Mouse (Mus musculus) kidney, embryonic 15.5 days (tissue): ENCODE measurements at regions not wholly inside any gene's neighbourhood (a gene's known extent, or its start where the extent isn't known, plus 50 kb on each side); places are given as distances from the start of the nearest gene placed in this dataset.

Experiments
- ATAC-seq: fragments of 200-750 bp; cut with Nextera tagmentation; replicated peaks from 2 replicates; pipeline ENCODE4 v1.8.0; 2017; ENCODE audit warnings: moderate TSS enrichment; ENCODE audit not compliant: low FRiP score
- H3K27ac ChIP-seq: fragments of 300-500 bp; sonication (generic); 2 replicates; pipeline ENCODE4 v1.5.1; 2015; ENCODE audit warnings: mild to moderate bottlenecking, inconsistent platforms
- H3K27me3 ChIP-seq: fragments of 300-500 bp; sonication (generic); 2 replicates; pipeline ENCODE4 v1.6.1; 2015; ENCODE audit warnings: inconsistent platforms
- H3K36me3 ChIP-seq: fragments of 300-500 bp; sonication (generic); 2 replicates; pipeline ENCODE4 v1.6.1; 2015; ENCODE audit warnings: inconsistent platforms
- H3K4me1 ChIP-seq: fragments of 300-500 bp; sonication (generic); 2 replicates; pipeline ENCODE4 v1.6.1; 2015; ENCODE audit warnings: inconsistent platforms
- H3K4me2 ChIP-seq: fragments of 300-500 bp; sonication (generic); 2 replicates; pipeline ENCODE4 v1.6.1; 2015; ENCODE audit warnings: moderate library complexity, mild to moderate bottlenecking, inconsistent platforms
- H3K4me3 ChIP-seq: fragments of 300-500 bp; sonication (generic); replicated peaks from 2 replicates; pipeline ENCODE4 v1.5.1; 2015; ENCODE audit warnings: mild to moderate bottlenecking, inconsistent platforms
- H3K9ac ChIP-seq: fragments of 300-500 bp; sonication (generic); 2 replicates; pipeline ENCODE4 v1.6.1; 2015; ENCODE audit warnings: mild to moderate bottlenecking, inconsistent platforms
- H3K9me3 ChIP-seq: fragments of 300-500 bp; sonication (generic); replicated peaks from 2 replicates; pipeline ENCODE4 v1.6.1; 2016; ENCODE audit warnings: inconsistent platforms
- WGBS: fragments of 180-500 bp; shearing (Covaris S2); methylation state at CpG from one replicate; pipeline ENCODE4 v1.1.7; 2015; ENCODE audit warnings: mixed read lengths; 5-methylcytosine and 5-hydroxymethylcytosine counted together

DNA sequence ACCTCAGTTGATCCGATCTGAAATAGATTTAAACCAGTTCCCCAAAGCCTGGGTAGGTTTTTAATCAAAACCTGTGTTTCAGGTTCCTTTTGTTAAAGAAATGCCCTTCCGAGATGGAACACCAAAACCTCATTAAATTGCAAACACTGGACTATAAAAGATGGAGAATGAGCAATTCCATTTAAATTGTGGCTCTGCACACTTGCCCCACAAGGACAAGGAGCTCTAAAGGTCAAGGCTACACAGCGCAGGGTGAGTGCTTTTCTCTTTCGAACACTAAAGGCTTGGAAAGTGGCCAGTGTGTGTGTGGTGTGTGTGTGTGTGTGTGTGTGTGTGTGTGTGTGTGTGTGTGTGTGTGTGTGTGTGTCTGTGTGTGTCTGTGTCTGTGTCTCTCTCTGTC lies 246.1 kb downstream of the Tmem38b start:
- no peak overlapping the region for H3K4me2 ChIP-seq
- no peaks in the 10 kb centered on the region for H3K36me3 ChIP-seq
- H3K4me1 ChIP-seq: no peaks in the 10 kb centered on the region
- H3K4me3 ChIP-seq: no peak overlapping the region
- no peak for ATAC-seq
- H3K27me3 ChIP-seq: no peaks in the 10 kb centered on the region
- peaks cover 9% of the 10 kb centered on the region for H3K9me3 ChIP-seq
- H3K27ac ChIP-seq: no peak overlapping the region
- H3K9ac ChIP-seq: no peak overlapping the region
- 77% methylated on average over 4 of the region's 4 CpGs for WGBS

- Histone ChIP-seq H3K36me3 (no peaks in the 10 kb centered on the region), H3K4me2 (no peak overlapping the region), H3K9ac (no peak overlapping the region), H3K9me3 (peaks cover 9% of the 10 kb centered on the region), H3K4me1 (no peaks in the 10 kb centered on the region), H3K27ac (no peak overlapping the region), H3K27me3 (no peaks in the 10 kb centered on the region), H3K4me3 (no peak overlapping the region)
- 69% methylated on average over 3 of the region's 3 CpGs for WGBS
- no peak for ATAC-seq
Observed at GRCm38 (mm10) chr4:54072482-54072881, 246.6 kb downstream of the Tmem38b start.

GRCm38 (mm10) chr4:54072932-54073331 lies 247.1 kb downstream of the Tmem38b start:
- WGBS: 24% methylated on average over 10 of the region's 10 CpGs
- no peak for ATAC-seq
- Histone ChIP-seq H3K9ac (no peak overlapping the region), H3K27ac (no peak overlapping the region), H3K36me3 (no peaks in the 10 kb centered on the region), H3K27me3 (no peaks in the 10 kb centered on the region), H3K4me3 (no peak overlapping the region), H3K4me2 (no peak overlapping the region), H3K9me3 (peaks cover 9% of the 10 kb centered on the region), H3K4me1 (no peaks in the 10 kb centered on the region)

GRCm38 (mm10) chr4:54073483-54073882 lies 247.6 kb downstream of the Tmem38b start:
- ATAC-seq: no peak
- 68% methylated on average over 7 of the region's 7 CpGs for WGBS

DNA sequence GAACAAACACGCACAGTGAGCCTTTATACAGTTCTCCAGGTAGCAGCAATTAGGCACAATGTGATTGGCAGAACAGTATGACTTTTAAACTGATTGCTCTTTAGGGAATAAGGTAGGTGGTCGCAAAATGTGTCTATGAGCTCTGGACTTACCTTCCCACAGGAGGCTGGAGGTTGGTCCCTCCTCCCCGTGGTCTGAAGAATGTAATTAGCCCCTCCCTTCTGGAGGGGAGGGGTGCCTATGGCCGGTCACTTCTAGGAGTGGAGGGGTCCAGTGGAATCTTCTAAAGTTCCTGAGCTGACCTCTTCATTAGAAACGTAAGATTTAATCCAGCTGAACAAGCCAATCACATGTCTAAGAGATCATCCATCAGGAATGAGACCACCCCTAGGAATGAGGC lies 248.4 kb downstream of the Tmem38b start:
- no peak overlapping the region for H3K9ac ChIP-seq
- ATAC-seq: no peak
- no peaks in the 10 kb centered on the region for H3K4me1 ChIP-seq
- H3K27me3 ChIP-seq: no peaks in the 10 kb centered on the region
- H3K27ac ChIP-seq: no peak overlapping the region
- H3K9me3 ChIP-seq: peaks cover 9% of the 10 kb centered on the region
- no peak overlapping the region for H3K4me2 ChIP-seq
- no peaks in the 10 kb centered on the region for H3K36me3 ChIP-seq
- 57% methylated on average over 5 of the region's 5 CpGs for WGBS
- H3K4me3 ChIP-seq: no peak overlapping the region

More at GRCm38 (mm10) chr4:54073483-54073882, 247.6 kb downstream of the Tmem38b start:
- no peaks in the 10 kb centered on the region for H3K36me3 ChIP-seq
- no peak overlapping the region for H3K4me2 ChIP-seq
- H3K9ac ChIP-seq: no peak overlapping the region
- H3K27ac ChIP-seq: no peak overlapping the region
- H3K27me3 ChIP-seq: no peaks in the 10 kb centered on the region
- no peak overlapping the region for H3K4me3 ChIP-seq
- H3K9me3 ChIP-seq: peaks cover 9% of the 10 kb centered on the region
- H3K4me1 ChIP-seq: no peaks in the 10 kb centered on the region

GRCm38 (mm10) chr4:54080526-54080925 lies 254.7 kb downstream of the Tmem38b start:
- Histone ChIP-seq H3K27ac (no peak overlapping the region), H3K9me3 (no peaks in the 10 kb centered on the region), H3K4me2 (no peak overlapping the region), H3K4me1 (no peaks in the 10 kb centered on the region), H3K4me3 (no peak overlapping the region), H3K27me3 (no peaks in the 10 kb centered on the region), H3K9ac (no peak overlapping the region), H3K36me3 (no peaks in the 10 kb centered on the region)
- no peak for ATAC-seq
- 81% methylated on average over 9 of the region's 9 CpGs for WGBS

- H3K27ac ChIP-seq: no peak overlapping the region
- H3K4me2 ChIP-seq: no peak overlapping the region
- H3K36me3 ChIP-seq: no peaks in the 10 kb centered on the region
- H3K9me3 ChIP-seq: no peaks in the 10 kb centered on the region
- no peak for ATAC-seq
- H3K4me3 ChIP-seq: no peak overlapping the region
- H3K4me1 ChIP-seq: no peaks in the 10 kb centered on the region
- WGBS: 84% methylated on average over 5 of the region's 5 CpGs
- no peak overlapping the region for H3K9ac ChIP-seq
- H3K27me3 ChIP-seq: no peaks in the 10 kb centered on the region
Observed at GRCm38 (mm10) chr4:54081411-54081810, 255.6 kb downstream of the Tmem38b start.

GRCm38 (mm10) chr4:54084747-54085146 lies 258.9 kb downstream of the Tmem38b start:
- H3K27ac ChIP-seq: no peak overlapping the region
- no peaks in the 10 kb centered on the region for H3K9me3 ChIP-seq
- no peak overlapping the region for H3K9ac ChIP-seq
- ATAC-seq: no peak
- H3K4me2 ChIP-seq: no peak overlapping the region
- no peak overlapping the region for H3K4me3 ChIP-seq
- H3K36me3 ChIP-seq: no peaks in the 10 kb centered on the region
- no peaks in the 10 kb centered on the region for H3K4me1 ChIP-seq
- no peaks in the 10 kb centered on the region for H3K27me3 ChIP-seq
- 87% methylated on average over 6 of the region's 6 CpGs for WGBS

DNA sequence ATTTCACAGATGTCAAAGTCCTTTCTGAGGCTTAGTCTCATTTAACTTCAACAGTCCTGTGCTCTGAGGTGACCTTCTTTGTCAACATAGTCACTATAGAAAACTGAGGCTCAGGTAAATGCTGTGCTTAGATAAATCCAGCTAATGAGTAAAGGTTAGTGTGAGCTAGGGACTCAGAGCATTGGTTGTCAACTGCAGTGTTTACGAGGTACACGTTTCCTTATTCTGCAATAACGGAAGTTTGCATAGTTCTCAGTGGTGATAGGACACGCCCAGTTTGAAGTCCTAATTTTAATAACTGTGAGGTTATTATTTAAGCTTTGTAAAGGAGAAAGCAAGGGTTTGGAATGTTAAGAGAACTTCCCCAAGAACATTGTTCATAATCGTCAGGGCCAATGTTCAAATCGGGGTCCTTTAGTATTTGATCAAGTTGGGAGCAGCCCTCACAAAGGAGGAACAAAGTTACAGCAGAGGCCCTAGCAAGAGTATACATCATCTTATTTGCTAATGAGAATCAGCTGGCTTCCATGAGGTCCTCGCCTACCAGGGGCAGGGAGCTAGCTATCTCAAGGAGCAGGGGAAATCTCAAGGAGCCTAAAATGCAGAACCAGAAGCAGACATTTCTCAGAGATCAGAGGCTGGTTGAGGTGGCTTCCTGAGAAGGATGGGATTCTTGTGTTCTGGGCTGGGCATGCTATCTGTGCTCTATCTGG lies 268.6 kb downstream of the Tmem38b start:
- Histone ChIP-seq H3K4me2 (no peak overlapping the region), H3K9me3 (no peaks in the 10 kb centered on the region), H3K9ac (no peak overlapping the region), H3K4me1 (no peaks in the 10 kb centered on the region), H3K27ac (no peak overlapping the region), H3K27me3 (no peaks in the 10 kb centered on the region), H3K36me3 (no peaks in the 10 kb centered on the region), H3K4me3 (no peak overlapping the region)
- WGBS: 84% methylated on average over 7 of the region's 7 CpGs
- no peak for ATAC-seq

DNA sequence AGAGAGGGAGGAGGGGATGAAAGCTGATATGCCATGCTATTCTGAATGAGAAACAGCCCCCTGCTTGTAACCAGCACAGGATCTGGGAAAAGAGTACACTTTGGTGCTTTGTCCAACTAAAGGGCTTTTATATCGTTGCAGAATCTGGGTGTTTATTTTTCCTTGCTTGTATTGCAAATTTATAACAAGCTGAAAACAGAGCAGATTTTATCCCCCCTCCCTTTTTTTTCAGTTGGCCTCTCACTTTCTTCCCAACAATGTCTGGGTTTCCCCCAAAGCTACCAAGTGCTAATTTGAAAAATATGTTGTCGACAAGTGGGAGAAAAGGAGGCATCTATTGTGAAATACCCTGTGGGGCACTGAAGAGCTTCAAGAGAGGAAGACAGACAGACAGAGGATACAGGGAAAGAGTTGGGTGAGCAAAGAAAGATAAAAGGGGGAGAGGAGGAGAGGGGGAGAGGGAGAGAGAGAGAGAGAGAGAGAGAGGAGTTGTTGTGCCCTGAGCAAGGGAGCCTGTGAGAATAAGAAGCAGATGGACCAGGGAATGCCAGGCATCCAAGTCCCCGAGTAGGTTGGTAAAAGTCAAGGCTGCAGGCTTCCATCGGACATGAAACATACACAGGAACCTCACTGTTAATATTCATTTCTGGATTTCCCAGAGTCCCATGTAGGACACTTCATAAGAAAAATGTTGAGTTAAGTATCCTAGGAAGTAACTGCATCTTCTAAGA lies 269.5 kb downstream of the Tmem38b start:
- Histone ChIP-seq H3K4me1 (no peaks in the 10 kb centered on the region), H3K36me3 (no peaks in the 10 kb centered on the region), H3K27ac (no peak overlapping the region), H3K9ac (no peak overlapping the region), H3K9me3 (no peaks in the 10 kb centered on the region), H3K27me3 (no peaks in the 10 kb centered on the region), H3K4me3 (no peak overlapping the region), H3K4me2 (no peak overlapping the region)
- no peak for ATAC-seq
- 69% methylated on average over 4 of the region's 4 CpGs for WGBS

DNA sequence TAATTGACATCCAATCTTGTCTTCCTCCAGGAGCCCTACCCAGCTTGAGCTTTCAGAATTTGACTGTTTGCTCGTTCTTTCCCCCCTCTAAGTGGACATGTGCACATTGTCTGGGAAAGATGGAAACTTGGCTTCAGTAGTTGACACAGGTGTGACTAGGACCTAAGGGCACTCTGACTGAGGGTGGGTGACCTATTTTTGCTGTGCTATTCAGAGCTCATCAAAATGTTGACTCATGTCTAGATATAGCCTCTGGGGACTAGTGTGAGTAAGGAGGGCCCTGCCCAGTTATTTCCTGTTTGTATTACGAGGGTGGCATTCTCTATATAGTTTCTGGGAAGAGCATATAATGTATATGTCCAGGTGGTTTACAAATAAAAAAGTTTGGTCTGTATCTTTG lies 271.7 kb downstream of the Tmem38b start:
- no peak for ATAC-seq
- Histone ChIP-seq H3K27ac (no peak overlapping the region), H3K36me3 (no peaks in the 10 kb centered on the region), H3K9ac (no peak overlapping the region), H3K4me1 (no peaks in the 10 kb centered on the region), H3K9me3 (no peaks in the 10 kb centered on the region), H3K4me2 (no peak overlapping the region), H3K27me3 (no peaks in the 10 kb centered on the region), H3K4me3 (no peak overlapping the region)
- WGBS: 75% methylated on average over 2 of the region's 2 CpGs

DNA sequence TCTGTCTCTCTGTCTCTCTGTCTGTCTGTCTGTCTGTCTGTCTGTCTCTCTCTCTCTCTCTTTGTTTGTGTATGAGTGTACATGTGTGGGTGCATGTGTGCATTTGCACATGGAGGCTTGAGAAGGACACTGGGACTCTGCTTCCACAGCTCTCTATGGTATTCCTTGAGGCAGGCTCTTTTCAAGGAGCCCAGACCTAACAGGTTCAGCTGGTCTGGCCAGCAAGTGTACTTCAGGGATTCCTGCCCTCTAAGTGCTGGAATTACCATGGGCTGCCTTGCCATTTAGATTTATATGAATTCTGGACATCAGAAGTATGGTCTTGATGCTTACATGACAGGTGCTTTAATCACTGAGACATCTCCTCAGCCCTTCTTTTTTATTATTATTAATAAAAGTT lies 274.4 kb downstream of the Tmem38b start:
- Histone ChIP-seq H3K27me3 (no peaks in the 10 kb centered on the region), H3K9ac (no peak overlapping the region), H3K4me1 (no peaks in the 10 kb centered on the region), H3K4me2 (no peak overlapping the region), H3K36me3 (no peaks in the 10 kb centered on the region), H3K4me3 (no peak overlapping the region), H3K9me3 (no peaks in the 10 kb centered on the region), H3K27ac (no peak overlapping the region)
- no peak for ATAC-seq

DNA sequence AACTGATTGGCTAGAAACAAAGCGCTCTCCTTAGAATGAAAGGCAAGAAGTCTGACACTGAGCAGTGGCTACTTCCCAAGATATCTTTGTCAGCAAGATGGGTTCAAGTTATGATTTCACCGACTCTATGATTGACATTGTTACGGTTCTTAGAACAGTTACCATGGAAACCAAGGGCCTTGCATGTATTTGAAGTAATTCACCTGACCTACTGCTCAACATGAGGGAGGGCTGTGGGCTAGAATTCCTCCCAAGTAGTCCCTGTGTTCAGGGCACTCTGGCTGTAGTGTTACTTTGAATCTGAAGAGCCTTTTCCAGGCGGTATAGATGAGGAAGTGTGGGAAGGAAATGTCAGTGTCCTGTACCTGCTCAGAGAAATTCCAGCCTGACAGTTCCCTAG lies 281.1 kb downstream of the Tmem38b start:
- 72% methylated on average over 4 of the region's 4 CpGs for WGBS
- Histone ChIP-seq H3K4me2 (no peak overlapping the region), H3K4me1 (no peaks in the 10 kb centered on the region), H3K9ac (no peak overlapping the region), H3K9me3 (no peaks in the 10 kb centered on the region), H3K4me3 (no peak overlapping the region), H3K36me3 (no peaks in the 10 kb centered on the region), H3K27ac (no peak overlapping the region), H3K27me3 (no peaks in the 10 kb centered on the region)
- no peak for ATAC-seq
